Mouse (Mus musculus) thymus, postnatal 10 days (tissue): ENCODE measurements around the gene Mast1.

Experiments
- DNase-seq, 2 experiments: peaks; one replicate each; pipeline ENCODE4 v3.0.0; 2021; ENCODE audit warnings: low spot score in 2 of 2

The Mast1 gene

DNA sequence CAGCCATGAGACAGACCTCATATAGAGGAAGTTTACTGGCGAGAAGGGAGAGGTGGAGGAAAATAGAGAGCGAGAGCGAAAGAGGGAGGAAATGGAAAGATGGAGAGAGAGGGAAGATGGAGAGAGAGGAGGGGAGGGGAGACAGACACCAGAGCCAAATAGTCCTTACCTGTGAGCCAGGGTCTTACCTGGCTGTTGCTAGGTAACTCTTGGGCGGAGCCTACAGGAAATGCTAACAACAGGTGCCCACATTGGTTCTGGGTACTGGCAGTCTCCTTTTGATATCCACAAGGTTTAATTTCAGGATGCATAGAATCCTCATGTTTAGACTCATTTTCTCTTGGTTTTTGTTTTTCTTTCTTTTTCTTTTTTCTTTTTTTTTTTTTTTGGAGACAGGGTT, 64.1 kb downstream of the Mast1 start:
- DNase-seq, result no peak

DNA sequence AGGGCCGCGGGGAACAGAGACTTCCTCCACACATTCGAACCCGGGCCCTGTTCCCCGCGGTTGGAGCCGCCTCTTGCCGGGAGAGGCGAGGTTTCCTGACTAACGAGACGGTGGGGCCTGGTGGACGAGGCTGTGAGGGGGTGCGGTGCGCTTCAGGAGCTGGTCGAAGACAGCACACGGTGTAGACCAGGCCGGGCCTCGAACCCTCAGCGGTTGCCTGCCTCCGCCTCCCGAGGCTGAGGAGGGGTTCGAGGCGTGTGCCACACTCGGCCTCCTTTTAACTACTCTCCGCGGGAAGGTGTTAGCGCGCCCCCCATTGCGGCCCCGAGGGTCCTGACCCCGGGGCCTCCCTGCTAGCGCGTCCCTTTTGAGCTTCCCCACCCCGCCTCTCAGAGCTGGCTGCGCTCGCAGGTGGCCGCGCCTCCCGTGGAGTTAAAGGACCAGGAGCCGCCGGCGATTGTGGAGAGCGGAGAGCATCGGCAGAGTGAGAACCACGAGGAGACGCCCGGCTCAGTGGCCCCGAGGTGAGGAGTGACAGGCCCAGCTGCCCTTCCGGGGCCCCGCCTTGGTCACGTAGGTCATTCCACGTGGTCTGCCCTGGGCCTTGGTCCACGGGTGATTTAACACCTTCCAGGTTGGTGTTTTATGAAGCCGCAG, 64.7 kb downstream of the Mast1 start:
- DNase-seq, result peak in 1 of 2 experiments; percentile 26

DNA sequence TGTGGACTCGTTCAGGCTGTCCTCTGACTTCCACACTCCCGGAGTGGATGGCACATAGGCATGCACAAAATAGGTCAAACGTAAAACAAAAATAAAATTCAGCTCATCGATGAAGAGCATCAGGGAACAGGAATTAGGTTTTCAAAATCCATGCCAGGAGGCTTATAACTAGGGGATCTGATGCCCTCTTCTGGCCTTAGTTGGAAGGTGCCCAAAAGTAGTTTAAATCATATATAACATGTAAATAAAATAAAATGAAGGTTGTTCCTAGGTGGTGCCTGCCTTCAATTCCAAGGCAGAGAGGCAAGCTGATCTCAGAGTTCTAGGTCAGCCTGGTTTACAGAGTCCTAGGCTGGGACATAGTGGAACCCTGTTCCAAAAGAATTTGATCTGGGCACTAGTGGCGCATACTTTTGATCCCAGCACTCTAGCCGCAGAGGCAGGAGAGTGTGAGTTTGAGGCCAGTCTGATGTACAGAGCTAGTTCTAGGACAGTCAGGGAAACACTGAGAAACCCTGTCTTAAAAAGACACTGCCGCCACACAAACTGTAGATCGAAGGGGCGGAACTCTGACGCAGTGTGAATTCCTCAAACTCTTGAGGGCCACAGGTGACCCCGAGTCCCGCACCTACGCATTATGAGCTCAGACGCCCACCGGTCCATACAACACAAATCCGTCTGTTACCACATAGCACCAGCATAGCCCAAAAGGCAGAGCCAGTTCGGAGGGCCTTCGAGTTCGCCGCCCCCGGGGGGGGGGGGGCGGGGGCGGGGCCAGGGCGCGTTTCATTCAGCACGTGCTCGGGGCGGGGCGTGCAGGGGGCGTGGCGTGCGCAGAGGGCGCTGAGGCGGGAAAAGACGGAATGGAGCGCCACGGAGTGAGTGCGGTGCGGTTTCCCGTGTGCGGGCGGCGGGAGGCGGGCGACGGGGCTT, 65.5 kb downstream of the Mast1 start, which contains the start of gene Syce2:
Gene Syce2, plus strand, starts transcription at position 736 of the 933 bp plus-strand sequence.
- peak; percentile 76 to 87 for DNase-seq
